Mouse (Mus musculus) gastrocnemius, postnatal 4 days (tissue): ENCODE measurements around the gene Ciz1. TPM values are rescaled to one million over a fixed set of nuclear protein-coding genes. Genes with fewer than 3 reads are reported as not detected.
"Not testable (repeated sequence)": the region's sequence is repeated elsewhere in the genome, so short reads cannot be mapped to it uniquely, and the experiment has no call there.

Experiments
- DNase-seq, 2 experiments: peaks; one replicate each; pipeline ENCODE4 v3.0.0; 2021 to 2022; ENCODE audit warnings: low spot score in 2 of 2, mixed read lengths in 2 of 2
- total RNA-seq, 2 experiments: library from RNA; stranded (reverse); gene quantifications; 2 replicates each; pipeline ENCODE4 v1.2.3; 2021

Gene Ciz1
- total RNA-seq, 2 experiments from 2014 or later = 53.4 to 60.4 TPM

- DNase-seq = no peak
These were observed 7.4 kb upstream of the Ciz1 start for GRCm38 (mm10) chr2:32344598-32345321.

- DNase-seq = no peak
These were observed 5.1 kb upstream of the Ciz1 start for GRCm38 (mm10) chr2:32347019-32347418.

- DNase-seq = no peak
These were observed 3.8 kb upstream of the Ciz1 start for GRCm38 (mm10) chr2:32348311-32348710.

GRCm38 (mm10) chr2:32349625-32350255 lies 2.4 kb upstream of the Ciz1 start:
- DNase-seq = no peak

- DNase-seq = no peak
These were observed 1.6 kb upstream of the Ciz1 start for GRCm38 (mm10) chr2:32350471-32351051.

- no peak for DNase-seq
These were observed 611 bp upstream of the Ciz1 start for GRCm38 (mm10) chr2:32351471-32351961.

- DNase-seq = peak; percentile 93 to 94
These were observed 948 bp downstream of the Ciz1 start, which contains the start of gene Dnm1 for GRCm38 (mm10) chr2:32353007-32353542. TSS of gene Dnm1 (minus strand) at chr2:32353338.

GRCm38 (mm10) chr2:32353836-32354235 lies 1.7 kb downstream of the Ciz1 start:
- no peak for DNase-seq

GRCm38 (mm10) chr2:32354336-32354895 lies 2.3 kb downstream of the Ciz1 start:
- no peak for DNase-seq

- no peak for DNase-seq
These were observed 4.1 kb downstream of the Ciz1 start for GRCm38 (mm10) chr2:32356216-32356615.

GRCm38 (mm10) chr2:32357710-32358109 lies 5.6 kb downstream of the Ciz1 start:
- no peak for DNase-seq

GRCm38 (mm10) chr2:32358381-32358780 lies 6.3 kb downstream of the Ciz1 start:
- no peak for DNase-seq

- peak in 1 of 2 experiments; percentile 57 for DNase-seq
These were observed 8.6 kb downstream of the Ciz1 start for GRCm38 (mm10) chr2:32360741-32361140.

- peak in 1 of 2 experiments; percentile 65 for DNase-seq
These were observed 9.3 kb downstream of the Ciz1 start for GRCm38 (mm10) chr2:32361437-32361836.

- not testable (repeated sequence) for DNase-seq
These were observed 10.1 kb downstream of the Ciz1 start for GRCm38 (mm10) chr2:32362274-32362673.

- peak; percentile 82 to 90 for DNase-seq
These were observed 10.8 kb downstream of the Ciz1 start for GRCm38 (mm10) chr2:32362817-32363340.

GRCm38 (mm10) chr2:32363376-32364106 lies 11.4 kb downstream of the Ciz1 start:
- DNase-seq = no peak

- no peak for DNase-seq
These were observed 12.0 kb downstream of the Ciz1 start for GRCm38 (mm10) chr2:32364121-32364520.

GRCm38 (mm10) chr2:32367315-32367714 lies 15.2 kb downstream of the Ciz1 start:
- no peak for DNase-seq

GRCm38 (mm10) chr2:32374191-32374590 lies 22.1 kb downstream of the Ciz1 start:
- no peak for DNase-seq
